Mouse (Mus musculus): Measurements from ENCODE around the gene Sec16b.

DNA sequence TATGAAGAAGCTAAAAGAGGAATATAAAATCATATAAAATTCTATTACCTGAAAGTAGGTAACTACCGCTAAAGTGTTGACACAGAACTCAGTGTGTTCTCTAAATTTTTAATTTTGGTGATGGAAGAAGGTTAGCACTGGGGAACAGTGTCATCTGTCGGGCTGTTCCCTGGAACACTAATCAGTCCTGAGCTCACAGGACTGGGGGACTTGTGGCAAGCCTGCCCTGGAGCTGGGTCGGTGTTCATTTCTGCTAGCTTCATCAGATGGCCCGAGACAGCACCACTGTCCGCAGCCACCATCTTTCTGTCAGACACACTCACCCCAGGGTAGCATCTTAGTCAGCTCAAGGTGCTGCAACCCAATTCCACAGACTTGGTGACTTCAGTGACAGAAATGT is 15.8 kb downstream of the Sec16b start:
- TF ChIP-seq CTCF (IDR thresholded peaks at IDR 0.05; ENCODE audit: control insufficient read depth, insufficient read depth, low read length) = no peak
- no peak for TF ChIP-seq POLR2A (IDR thresholded peaks at IDR 0.05; ENCODE audit: borderline replicate concordance, control insufficient read depth, low read depth, low read length)
